Mouse (Mus musculus): Measurements from ENCODE around the gene Lmo7. TPM values are rescaled to one million over a fixed set of nuclear protein-coding genes. Genes with fewer than 3 reads are reported as not detected.

Gene Lmo7
- total and polyA plus RNA-seq, 2 experiments from 2014 or later, result 13.4 to 26.3 TPM

DNA sequence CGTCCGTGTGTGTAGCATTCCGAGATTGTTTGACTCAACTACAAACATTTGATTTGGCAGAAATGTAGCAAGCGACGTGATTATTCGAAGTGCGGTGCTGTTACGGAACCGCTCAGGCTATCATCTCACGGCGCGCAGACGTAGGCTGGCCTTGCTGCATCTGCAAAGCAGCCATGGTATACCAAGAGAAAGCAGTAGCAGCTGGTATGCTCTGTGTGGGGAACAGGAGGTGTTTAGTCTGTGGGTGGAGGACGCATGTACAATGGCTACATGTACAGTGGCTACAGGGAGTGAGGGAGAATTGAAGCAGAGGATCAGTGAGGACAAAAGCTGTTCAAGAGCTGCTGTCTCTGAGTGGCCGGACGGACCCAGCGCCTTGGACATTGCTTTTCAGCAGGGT, 113.7 kb downstream of the Lmo7 start:
- peak overlapping the region; percentile 17 for H3K4me3 ChIP-seq (ENCODE audit: low read depth, low read length)
- TF ChIP-seq CTCF (IDR thresholded peaks at IDR 0.05; ENCODE audit: low read depth), result no peak
- peak; percentile 40 for ATAC-seq
- H3K27ac ChIP-seq (ENCODE audit: low read depth, low read length), result no peak overlapping the region
- WGBS, result 78% methylated on average over 17 of the region's 17 CpGs
- H3K4me1 ChIP-seq (ENCODE audit: insufficient read depth), result 0 out of 2 replicates have a peak, but pooled peaks cover 4% of the 10 kb centered on the region
- H3K36me3 ChIP-seq (ENCODE audit: insufficient read depth), result no peaks in the 10 kb centered on the region
- no peaks in the 10 kb centered on the region for H3K9me3 ChIP-seq (ENCODE audit: low read length)
- DNase-seq, result peak; percentile 33
- 0 out of 2 replicates have a peak overlapping the region, but pooled peaks have one; percentile 14 for H3K9ac ChIP-seq
- no peaks in the 10 kb centered on the region for H3K27me3 ChIP-seq (ENCODE audit: insufficient read depth, low read length)
- peak overlapping the region; percentile 31 for H3K4me2 ChIP-seq (ENCODE audit: low read depth)

DNA sequence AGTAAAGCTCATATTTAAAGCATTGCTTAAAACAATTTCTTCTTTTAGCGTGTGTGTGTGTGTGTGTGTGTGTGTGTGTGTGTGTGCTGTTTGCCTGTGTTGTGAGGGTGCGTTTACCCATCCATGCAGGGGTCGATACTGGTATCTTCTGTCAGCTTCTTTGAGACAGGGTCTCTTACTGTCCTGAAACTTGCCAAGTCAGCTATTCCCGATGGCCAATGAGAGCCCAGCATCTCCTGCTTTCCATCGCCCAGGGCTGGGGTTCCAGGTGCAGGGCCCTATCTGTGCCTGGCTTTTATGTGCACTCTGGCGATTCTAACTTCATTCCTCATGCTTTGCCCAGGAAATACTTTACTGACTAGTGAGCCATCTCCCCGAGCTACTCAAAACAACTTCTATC, 114.7 kb downstream of the Lmo7 start:
- H3K27ac ChIP-seq (ENCODE audit: low read depth, low read length), result no peak overlapping the region
- DNase-seq, result no peak
- H3K27me3 ChIP-seq (ENCODE audit: insufficient read depth, low read length), result no peaks in the 10 kb centered on the region
- no peaks in the 10 kb centered on the region for H3K36me3 ChIP-seq (ENCODE audit: insufficient read depth)
- TF ChIP-seq CTCF (IDR thresholded peaks at IDR 0.05; ENCODE audit: low read depth), result no peak
- no peak overlapping the region for H3K4me2 ChIP-seq (ENCODE audit: low read depth)
- H3K9ac ChIP-seq, result no peak overlapping the region
- no peaks in the 10 kb centered on the region for H3K9me3 ChIP-seq (ENCODE audit: low read length)
- WGBS, result 71% methylated on average over 7 of the region's 7 CpGs
- H3K4me1 ChIP-seq (ENCODE audit: insufficient read depth), result 0 out of 2 replicates have a peak, but pooled peaks cover 4% of the 10 kb centered on the region
- H3K4me3 ChIP-seq (ENCODE audit: low read depth, low read length), result no peak overlapping the region
- ATAC-seq, result no peak

DNA sequence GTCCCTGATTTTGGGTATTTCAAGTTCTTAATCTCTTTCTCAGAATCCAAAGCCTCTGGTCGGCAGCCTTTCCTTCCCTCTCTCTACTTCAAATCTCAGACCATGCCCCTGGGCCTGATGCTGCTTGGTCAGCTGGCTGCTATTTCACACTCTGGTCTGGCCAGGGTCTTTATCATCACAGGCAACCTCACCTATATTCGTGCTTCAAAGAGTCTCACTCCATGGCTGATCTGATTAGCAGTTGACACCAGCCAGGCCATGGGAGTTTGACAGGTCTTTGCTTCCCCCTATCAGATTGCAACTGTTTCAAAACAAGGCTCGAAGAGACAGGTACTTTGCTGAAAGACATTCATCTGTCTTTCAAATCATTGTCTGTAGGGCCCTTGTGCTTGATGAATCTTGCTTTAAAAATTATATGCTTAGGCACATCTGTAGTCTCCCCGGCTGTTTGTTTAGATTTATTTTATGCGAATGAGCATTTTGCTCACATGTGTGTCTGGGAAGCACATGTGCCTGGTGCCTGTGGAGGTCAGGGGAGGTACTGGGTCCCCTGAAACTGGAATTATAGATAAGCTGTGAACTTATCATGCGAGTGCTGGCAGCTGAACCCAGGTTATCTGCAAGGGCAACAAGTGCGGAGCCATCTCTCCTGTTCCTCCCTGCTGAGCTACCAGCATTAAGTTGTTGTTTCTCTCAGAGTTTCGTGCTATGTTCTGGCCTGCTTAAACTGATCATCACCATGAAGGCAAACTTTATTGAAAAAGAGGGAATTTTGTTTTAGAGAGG, 116.5 kb downstream of the Lmo7 start:
- Histone ChIP-seq H3K27ac (ENCODE audit: low read depth, low read length) (no peak overlapping the region), H3K9me3 (ENCODE audit: low read length) (no peaks in the 10 kb centered on the region), H3K27me3 (ENCODE audit: insufficient read depth, low read length) (no peaks in the 10 kb centered on the region), H3K9ac (no peak overlapping the region), H3K4me1 (ENCODE audit: insufficient read depth) (0 out of 2 replicates have a peak, but pooled peaks cover 4% of the 10 kb centered on the region), H3K4me2 (ENCODE audit: low read depth) (no peak overlapping the region), H3K4me3 (ENCODE audit: low read depth, low read length) (no peak overlapping the region), H3K36me3 (ENCODE audit: insufficient read depth) (no peaks in the 10 kb centered on the region)
- 76% methylated on average over 8 of the region's 8 CpGs for WGBS
- ATAC-seq, result no peak
- DNase-seq, result no peak
- TF ChIP-seq CTCF (IDR thresholded peaks at IDR 0.05; ENCODE audit: low read depth), result no peak

DNA sequence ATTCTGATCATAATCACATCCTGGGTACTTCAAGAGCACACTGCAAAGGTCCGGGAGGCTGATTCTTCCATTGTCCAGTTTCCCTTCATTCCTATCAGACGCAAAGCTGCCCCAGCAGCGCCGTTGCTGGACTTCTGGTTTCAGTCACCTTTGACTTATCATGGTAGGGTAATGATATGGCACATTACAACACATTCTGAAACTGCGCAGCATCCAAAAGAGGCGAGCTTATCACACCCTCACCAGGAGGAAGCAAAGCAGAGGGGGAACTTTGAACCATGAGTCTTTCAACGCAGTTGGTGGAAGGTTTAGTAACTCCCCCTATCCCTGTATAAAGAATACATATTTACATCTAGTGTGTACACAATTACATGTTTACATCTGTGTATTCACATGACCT, 117.8 kb downstream of the Lmo7 start:
- ATAC-seq, result no peak
- 92% methylated on average over 7 of the region's 7 CpGs for WGBS
- H3K36me3 ChIP-seq (ENCODE audit: insufficient read depth), result no peaks in the 10 kb centered on the region
- no peak overlapping the region for H3K9ac ChIP-seq
- no peak for DNase-seq
- no peak overlapping the region for H3K4me3 ChIP-seq (ENCODE audit: low read depth, low read length)
- H3K4me1 ChIP-seq (ENCODE audit: insufficient read depth), result 0 out of 2 replicates have a peak, but pooled peaks cover 4% of the 10 kb centered on the region
- no peaks in the 10 kb centered on the region for H3K27me3 ChIP-seq (ENCODE audit: insufficient read depth, low read length)
- TF ChIP-seq CTCF (IDR thresholded peaks at IDR 0.05; ENCODE audit: low read depth), result no peak
- H3K4me2 ChIP-seq (ENCODE audit: low read depth), result no peak overlapping the region
- no peaks in the 10 kb centered on the region for H3K9me3 ChIP-seq (ENCODE audit: low read length)
- H3K27ac ChIP-seq (ENCODE audit: low read depth, low read length), result no peak overlapping the region

DNA sequence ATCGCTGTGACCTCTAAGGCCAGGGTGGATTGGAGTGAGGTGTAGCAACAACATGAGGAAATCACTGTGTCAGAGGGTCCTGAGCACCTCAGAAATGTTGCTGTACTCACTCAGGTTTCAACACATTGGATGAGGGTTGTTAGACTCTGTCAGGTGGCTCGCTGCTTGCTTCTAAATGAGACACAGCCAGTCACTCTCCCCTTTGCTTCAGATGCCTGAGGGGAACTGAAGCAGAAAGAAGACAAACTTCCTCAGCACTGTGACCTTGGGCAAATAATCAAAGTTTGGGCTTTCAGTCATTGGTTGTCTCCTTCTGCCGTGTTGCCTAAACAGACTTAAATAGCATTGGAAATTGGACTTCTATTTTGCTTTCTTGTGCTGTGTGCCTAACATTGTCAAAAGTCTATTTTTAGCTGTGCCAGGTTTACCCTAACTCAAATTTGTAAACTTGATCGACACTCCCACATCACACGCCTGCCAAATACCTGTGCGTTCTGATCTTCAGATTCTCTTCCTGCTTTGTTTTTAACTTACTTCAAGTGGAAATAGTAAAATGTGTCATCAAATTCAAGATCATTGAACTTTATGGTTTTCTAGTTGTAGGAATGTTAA, 122.9 kb downstream of the Lmo7 start:
- H3K4me2 ChIP-seq (ENCODE audit: low read depth), result no peak overlapping the region
- no peak overlapping the region for H3K27ac ChIP-seq (ENCODE audit: low read depth, low read length)
- no peak overlapping the region for H3K4me3 ChIP-seq (ENCODE audit: low read depth, low read length)
- H3K36me3 ChIP-seq (ENCODE audit: insufficient read depth), result no peaks in the 10 kb centered on the region
- H3K27me3 ChIP-seq (ENCODE audit: insufficient read depth, low read length), result no peaks in the 10 kb centered on the region
- WGBS, result 84% methylated on average over 6 of the region's 6 CpGs
- no peak for ATAC-seq
- H3K9me3 ChIP-seq (ENCODE audit: low read length), result no peaks in the 10 kb centered on the region
- H3K9ac ChIP-seq, result no peak overlapping the region
- no peak for DNase-seq
- no peak for TF ChIP-seq CTCF (IDR thresholded peaks at IDR 0.05; ENCODE audit: low read depth)
- no peaks in the 10 kb centered on the region for H3K4me1 ChIP-seq (ENCODE audit: insufficient read depth)

DNA sequence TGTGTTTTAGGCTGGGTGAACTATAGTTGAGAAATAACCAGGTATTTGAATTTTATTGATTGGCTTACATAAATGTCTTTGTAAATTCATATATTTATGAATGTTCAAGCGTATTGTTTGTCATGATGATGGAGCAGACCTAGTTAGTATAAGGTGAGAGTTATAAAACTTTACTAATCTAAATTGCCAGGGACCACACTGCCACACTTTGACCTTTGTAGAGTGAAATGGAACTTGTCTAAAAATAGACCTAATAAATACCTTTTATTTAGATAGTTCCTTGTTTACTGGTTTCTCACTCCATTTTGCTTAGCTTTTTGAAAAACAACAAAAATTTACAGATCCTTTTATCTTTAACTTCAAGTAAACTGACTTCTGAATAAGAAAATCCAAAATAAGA, 123.5 kb downstream of the Lmo7 start:
- no peak overlapping the region for H3K4me3 ChIP-seq (ENCODE audit: low read depth, low read length)
- no peaks in the 10 kb centered on the region for H3K27me3 ChIP-seq (ENCODE audit: insufficient read depth, low read length)

DNA sequence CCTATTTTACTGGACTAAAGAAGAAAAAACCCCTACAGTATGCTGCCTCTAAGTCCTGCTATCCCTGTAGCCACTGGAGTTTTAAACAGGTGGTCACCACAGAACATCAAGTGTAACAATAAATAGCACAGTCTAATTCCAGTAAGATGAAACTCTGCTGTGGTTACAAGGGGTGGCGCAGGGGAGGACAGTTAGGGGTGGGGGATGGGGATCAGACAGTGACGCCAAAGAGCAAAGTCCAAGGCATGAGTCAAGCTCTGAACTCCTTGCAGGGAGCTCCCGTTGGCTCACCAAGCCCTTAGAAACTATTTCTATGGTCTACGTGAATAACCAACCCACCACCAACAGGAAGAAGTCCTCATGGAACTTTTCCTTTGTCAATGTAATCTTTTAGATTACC, 124.0 kb downstream of the Lmo7 start:
- H3K27ac ChIP-seq (ENCODE audit: low read depth, low read length), result no peak overlapping the region
- no peak overlapping the region for H3K4me3 ChIP-seq (ENCODE audit: low read depth, low read length)
- no peaks in the 10 kb centered on the region for H3K27me3 ChIP-seq (ENCODE audit: insufficient read depth, low read length)
- H3K36me3 ChIP-seq (ENCODE audit: insufficient read depth), result no peaks in the 10 kb centered on the region
- no peak for TF ChIP-seq CTCF (IDR thresholded peaks at IDR 0.05; ENCODE audit: low read depth)
- H3K9ac ChIP-seq, result no peak overlapping the region
- ATAC-seq, result no peak
- DNase-seq, result no peak
- H3K9me3 ChIP-seq (ENCODE audit: low read length), result no peaks in the 10 kb centered on the region
- 78% methylated on average over 4 of the region's 4 CpGs for WGBS
- H3K4me1 ChIP-seq (ENCODE audit: insufficient read depth), result no peaks in the 10 kb centered on the region
- no peak overlapping the region for H3K4me2 ChIP-seq (ENCODE audit: low read depth)

More for the DNA sequence above, 123.5 kb downstream of the Lmo7 start:
- Histone ChIP-seq H3K27ac (ENCODE audit: low read depth, low read length) (no peak overlapping the region), H3K4me1 (ENCODE audit: insufficient read depth) (no peaks in the 10 kb centered on the region), H3K9ac (no peak overlapping the region), H3K36me3 (ENCODE audit: insufficient read depth) (no peaks in the 10 kb centered on the region), H3K9me3 (ENCODE audit: low read length) (no peaks in the 10 kb centered on the region), H3K4me2 (ENCODE audit: low read depth) (no peak overlapping the region)
- WGBS, result 92% methylated on average over 1 of the region's 1 CpGs
- no peak for ATAC-seq
- no peak for TF ChIP-seq CTCF (IDR thresholded peaks at IDR 0.05; ENCODE audit: low read depth)
- no peak for DNase-seq
